Mouse (Mus musculus): Measurements from ENCODE around the gene Ear14.
A peak's percentile ranks its signal among the peaks of the same experiment; 100 is the strongest.
"Not testable (repeated sequence)": the region's sequence is repeated elsewhere in the genome, so short reads cannot be mapped to it uniquely, and the experiment has no call there.

The Ear14 gene

DNA sequence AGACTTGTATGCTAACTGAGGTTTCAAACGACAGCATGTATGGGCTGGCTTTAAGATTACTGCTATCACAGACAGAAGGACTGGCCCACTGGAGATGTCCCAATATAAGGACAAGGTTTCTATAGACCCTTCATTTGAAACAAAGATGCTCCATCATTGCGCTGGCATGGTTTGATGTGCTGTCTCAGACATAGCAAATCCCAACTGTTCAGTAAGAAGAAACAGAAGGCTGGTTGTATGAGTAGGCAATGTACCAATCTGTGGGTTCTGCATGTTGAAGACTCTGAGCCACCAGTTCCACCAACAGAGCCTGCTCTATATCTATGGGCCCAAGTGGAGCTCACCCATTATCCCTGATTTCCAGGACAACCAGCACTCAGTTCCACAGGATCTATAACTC, at the start of gene Ear14:
Gene Ear14, plus strand, starts transcription at position 277 of the 400 bp plus-strand sequence.
- no peak for DNase-seq (ENCODE audit: inconsistent ontology term)

DNA sequence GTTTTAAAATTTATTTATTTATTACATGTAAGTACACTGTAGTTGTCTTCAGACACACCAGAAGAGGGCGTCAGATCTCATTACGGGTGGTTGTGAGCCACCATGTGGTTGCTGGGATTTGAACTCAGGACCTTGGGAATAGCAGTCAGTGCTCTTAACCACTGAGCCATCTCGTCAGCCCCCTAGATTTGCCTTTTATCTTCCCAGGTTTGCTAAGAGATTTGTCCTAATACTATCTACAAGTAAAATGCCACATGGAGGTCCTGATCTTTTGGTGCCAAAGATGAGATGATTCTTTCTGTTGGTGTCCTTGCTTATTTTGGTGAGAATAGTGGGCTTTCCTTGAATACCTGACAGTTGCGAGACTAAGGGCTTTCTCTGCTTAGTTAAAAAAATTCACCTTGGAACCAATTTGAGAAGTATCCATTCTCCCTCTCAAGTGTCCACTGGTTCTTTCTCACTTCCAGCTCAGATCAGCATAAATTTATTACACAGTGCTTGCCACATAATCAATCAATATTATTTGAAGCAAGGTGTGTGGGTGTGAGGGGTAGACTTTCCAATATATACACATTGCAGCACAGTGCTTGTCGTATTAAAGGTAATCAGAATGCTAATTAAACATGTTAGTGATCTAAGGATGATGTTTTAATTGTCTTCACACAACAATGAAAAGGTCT, 47.0 kb upstream of the Ear14 start:
- DNase-seq (ENCODE audit: inconsistent ontology term) = no peak

DNA sequence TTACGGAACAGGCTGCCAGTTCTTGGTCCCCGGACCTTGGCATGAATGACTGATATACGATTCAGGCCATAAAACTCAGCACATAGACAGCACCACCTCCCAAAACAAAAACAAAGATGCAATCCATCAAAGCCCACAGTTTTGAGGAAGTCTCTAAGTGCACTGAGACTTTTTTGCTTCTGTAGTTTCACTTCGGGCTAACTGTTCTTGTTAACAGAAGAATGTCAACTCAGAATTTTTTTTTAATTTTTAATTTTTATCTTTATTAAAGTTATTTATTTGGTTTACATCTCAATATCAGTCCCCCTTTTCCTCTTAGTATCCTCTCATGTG, 46.5 kb upstream of the Ear14 start:
- no peak for DNase-seq (ENCODE audit: inconsistent ontology term)

GRCm38 (mm10) chr14:51157072-51157471, 46.1 kb upstream of the Ear14 start:
- no peak for DNase-seq (ENCODE audit: inconsistent ontology term)

DNA sequence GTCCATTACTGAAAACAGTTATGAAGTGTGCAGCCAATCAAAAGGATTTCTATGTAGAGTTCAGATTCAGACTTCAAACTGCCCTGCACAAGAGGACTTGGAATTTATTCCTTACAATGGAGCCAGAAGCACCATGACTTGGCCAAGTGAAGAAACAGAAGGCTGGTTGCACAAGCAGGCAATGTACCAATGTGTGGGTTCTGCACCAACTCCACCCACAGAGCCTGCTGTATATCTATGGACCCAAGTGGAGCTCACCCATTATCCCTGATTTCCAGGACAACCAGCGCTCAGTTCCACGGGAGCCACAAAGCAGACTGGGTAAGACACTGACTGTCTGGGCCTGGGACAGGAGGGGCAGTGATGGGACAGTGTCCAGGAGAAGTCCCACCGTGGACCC, 41.2 kb upstream of the Ear14 start, which contains the start of gene Rnase2b:
Gene Rnase2b, plus strand, starts transcription at position 285 of the 400 bp plus-strand sequence.
- DNase-seq (ENCODE audit: inconsistent ontology term) = not testable (repeated sequence)

GRCm38 (mm10) chr14:51163323-51163722, 39.9 kb upstream of the Ear14 start:
- not testable (repeated sequence) for DNase-seq (ENCODE audit: inconsistent ontology term)

GRCm38 (mm10) chr14:51165435-51165834, 37.8 kb upstream of the Ear14 start:
- DNase-seq (ENCODE audit: inconsistent ontology term) = no peak

DNA sequence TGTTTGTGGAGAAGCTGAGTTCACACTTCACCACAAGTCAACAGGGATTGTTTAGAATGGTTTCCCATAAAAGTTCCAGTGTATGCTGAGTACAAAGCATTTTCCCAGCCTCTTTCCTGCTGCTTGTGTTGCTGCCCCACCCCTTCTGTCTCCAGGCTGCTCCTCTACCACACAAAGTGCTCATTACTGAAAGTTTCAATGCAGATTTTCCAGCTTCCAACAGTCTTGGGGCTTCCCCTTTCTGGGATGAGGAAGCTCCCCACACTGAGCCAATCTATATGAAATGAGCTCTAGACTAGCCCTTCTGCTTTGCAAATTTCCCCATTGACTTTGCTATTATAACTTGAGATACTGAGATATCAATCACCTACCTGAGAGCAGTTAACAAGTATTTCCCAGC, 37.1 kb upstream of the Ear14 start:
- DNase-seq (ENCODE audit: inconsistent ontology term) = no peak

GRCm38 (mm10) chr14:51172095-51172865, 30.9 kb upstream of the Ear14 start:
- DNase-seq (ENCODE audit: inconsistent ontology term) = not testable (repeated sequence)

- not testable (repeated sequence) for DNase-seq (ENCODE audit: inconsistent ontology term)
These were observed 30.2 kb upstream of the Ear14 start for GRCm38 (mm10) chr14:51172947-51173346.

DNA sequence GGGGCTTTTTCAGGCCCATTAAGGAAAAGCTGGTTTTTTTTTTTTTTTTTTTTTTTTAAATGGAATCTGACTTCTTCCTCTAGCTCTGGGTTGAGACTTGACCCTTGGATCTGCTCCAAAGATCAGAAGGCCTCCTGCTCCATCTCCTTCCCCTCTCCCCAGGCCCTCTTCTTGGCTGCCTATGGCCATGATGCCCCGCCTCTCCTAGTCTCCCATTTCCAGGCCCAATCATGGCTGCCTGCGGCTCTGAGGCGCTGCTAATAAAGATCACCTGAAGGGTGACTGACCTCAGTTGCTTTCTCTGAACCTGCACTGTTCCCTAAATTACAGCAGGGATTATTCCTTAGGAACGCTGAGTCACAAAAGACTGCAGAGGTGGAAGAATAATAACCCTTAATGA, 29.3 kb upstream of the Ear14 start:
- no peak for DNase-seq (ENCODE audit: inconsistent ontology term)

DNA sequence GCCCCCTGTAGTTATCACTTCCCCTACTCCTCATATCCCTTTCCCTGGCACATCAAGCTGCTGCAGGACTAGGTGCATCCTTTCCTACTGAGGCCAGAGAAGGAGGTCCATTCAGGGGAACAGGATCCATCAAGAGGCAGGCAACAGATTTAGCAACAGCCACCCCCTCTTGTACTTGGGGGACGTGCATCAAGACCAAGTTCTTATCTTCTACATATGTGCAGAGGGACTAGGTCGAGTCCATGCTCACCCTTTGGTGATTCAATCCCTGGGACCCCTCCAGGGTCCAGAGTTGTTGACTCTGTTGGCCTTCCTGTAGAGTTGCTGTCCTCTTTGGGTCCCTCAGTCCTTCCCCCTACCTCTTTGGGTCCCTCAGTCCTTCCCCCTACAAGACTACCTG, 22.1 kb upstream of the Ear14 start:
- not testable (repeated sequence) for DNase-seq (ENCODE audit: inconsistent ontology term)

DNA sequence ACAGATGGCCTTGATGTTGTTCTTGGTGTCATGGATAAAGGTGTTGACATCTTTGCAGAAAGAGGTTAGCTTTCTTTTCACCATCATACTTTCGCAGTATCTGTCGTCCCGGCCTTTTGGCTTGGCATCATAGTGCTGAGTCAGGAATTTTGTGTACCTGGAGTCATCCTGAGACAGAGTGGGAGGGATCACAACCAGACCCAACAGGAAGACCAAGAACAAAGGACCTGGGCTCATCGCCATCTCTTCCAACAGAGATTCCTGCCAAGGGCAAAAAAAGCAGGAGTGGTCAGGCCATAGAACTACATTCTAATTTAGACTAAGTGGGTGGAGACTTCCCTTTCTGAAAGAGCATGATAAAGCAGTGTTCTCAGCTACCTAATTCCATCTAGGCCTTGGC, 7.5 kb upstream of the Ear14 start:
- peak; percentile 2 for DNase-seq (ENCODE audit: inconsistent ontology term)

- DNase-seq (ENCODE audit: inconsistent ontology term) = peak; percentile 87
These were observed 3.8 kb upstream of the Ear14 start, which contains the start of gene Ang2 for GRCm38 (mm10) chr14:51199098-51200023. TSS of gene Ang2 (minus strand) at chr14:51199148.

- DNase-seq (ENCODE audit: inconsistent ontology term) = peak; percentile 86
These were observed 3.1 kb upstream of the Ear14 start for GRCm38 (mm10) chr14:51200054-51200453.

- no peak for DNase-seq (ENCODE audit: inconsistent ontology term)
These were observed 2.7 kb upstream of the Ear14 start for GRCm38 (mm10) chr14:51200466-51200865.

DNA sequence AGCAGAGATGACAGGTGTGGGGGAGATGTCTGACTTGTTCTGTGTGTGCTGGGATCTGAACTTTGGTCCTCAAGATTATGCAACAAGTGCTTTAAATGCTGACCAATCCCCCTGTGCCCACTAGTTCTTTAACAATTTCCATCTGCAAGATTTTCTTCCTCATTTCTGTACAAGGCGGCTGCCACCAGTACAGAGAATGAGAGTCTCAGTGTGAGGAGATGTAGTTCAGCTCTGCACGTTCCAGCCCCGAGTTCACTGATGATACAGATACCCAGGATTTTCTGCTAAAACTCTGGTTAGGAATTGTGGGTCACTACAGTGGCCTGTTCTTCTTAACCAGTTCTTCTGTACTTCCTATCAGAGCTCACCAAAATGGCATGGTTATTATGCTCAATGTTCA, 16.9 kb downstream of the Ear14 start:
- not testable (repeated sequence) for DNase-seq (ENCODE audit: inconsistent ontology term)

- not testable (repeated sequence) for DNase-seq (ENCODE audit: inconsistent ontology term)
These were observed 26.5 kb downstream of the Ear14 start for GRCm38 (mm10) chr14:51229657-51230056.

GRCm38 (mm10) chr14:51237488-51237887, 34.3 kb downstream of the Ear14 start:
- not testable (repeated sequence) for DNase-seq (ENCODE audit: inconsistent ontology term)

DNA sequence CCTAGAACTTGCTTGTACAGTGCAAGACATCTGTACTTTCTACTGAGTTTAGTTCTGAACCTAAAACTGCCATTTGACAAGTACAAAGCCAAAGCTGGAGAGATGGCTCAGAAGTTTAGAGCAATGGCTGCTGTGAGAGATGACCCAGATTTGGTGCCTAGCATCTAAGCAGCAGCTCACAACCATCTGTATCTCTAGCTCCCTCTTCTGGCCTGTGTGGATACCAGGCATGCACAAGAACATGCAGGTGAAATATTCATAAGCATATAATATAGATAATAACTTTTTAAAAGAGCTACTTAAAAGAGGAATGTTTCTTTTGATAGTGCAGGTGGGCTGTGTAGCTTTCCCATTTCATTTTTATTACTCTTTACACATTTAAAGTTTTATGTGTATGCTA, 37.7 kb downstream of the Ear14 start:
- peak; percentile 48 for DNase-seq (ENCODE audit: inconsistent ontology term)

DNA sequence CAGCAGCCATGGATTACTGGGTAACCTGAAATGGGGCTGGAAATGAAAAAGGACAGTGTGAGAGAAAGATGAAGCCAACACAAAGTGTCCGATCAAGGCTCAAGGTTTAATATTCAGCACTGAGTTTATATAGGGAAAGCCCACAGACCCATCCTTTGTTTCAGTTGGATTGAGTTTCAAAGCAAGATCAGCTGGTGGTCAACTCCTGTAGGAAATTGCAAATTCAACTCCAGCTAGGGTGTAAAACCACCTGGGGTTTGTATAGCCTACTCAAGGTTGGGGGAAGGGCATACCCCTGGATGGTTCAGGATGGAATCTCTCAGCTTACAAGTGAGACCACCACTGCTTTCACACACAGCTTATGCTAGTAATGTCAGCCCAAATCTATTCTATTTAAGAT, 44.5 kb downstream of the Ear14 start:
- no peak for DNase-seq (ENCODE audit: inconsistent ontology term)

DNA sequence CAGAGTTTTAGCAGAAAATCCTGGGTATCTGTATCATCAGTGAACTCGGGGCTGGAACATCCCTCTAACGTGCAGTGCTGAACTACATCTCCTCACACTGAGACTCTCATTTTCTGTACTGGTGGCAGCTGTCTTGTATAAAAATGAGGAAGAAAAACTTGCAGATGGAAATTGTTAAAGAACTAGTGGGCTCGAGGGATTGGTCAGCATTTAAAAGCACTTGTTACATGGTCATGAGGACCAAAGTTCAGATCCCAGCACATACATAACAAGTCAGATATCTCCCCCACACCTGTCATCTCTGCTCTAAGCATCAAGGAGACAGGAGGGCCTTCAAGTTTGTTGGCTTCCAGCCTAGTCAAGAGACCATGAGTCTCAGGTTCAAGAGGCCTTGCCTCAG, 47.2 kb downstream of the Ear14 start:
- DNase-seq (ENCODE audit: inconsistent ontology term) = no peak
